Mouse (Mus musculus): ENCODE data around the gene Tmem72. TPM values are rescaled to one million over a fixed set of nuclear protein-coding genes. Genes with fewer than 3 reads are reported as not detected.

Gene Tmem72
- polyA plus RNA-seq, 1 experiment from 2014 or later, result 0.08 TPM

GRCm38 (mm10) chr6:116714576-116714975, 2.1 kb downstream of the Tmem72 start:
- no peak overlapping the region for H3K27ac ChIP-seq (replicated peaks)
- no peak overlapping the region for H3K9ac ChIP-seq (replicated peaks)
- no peak overlapping the region for H3K4me3 ChIP-seq
- no peak overlapping the region for H3K4me2 ChIP-seq (replicated peaks)
- no peaks in the 10 kb centered on the region for H3K9me3 ChIP-seq
- no peaks in the 10 kb centered on the region for H3K36me3 ChIP-seq
- H3K27me3 ChIP-seq, result no peaks in the 10 kb centered on the region
- WGBS, result 78% methylated on average over 5 of the region's 5 CpGs
- H3K4me1 ChIP-seq, result no peaks in the 10 kb centered on the region
- ATAC-seq (ENCODE audit: low FRiP score, low read depth), result no peak

GRCm38 (mm10) chr6:116713966-116714365, 2.7 kb downstream of the Tmem72 start:
- H3K36me3 ChIP-seq, result no peaks in the 10 kb centered on the region
- H3K4me3 ChIP-seq, result no peak overlapping the region
- no peaks in the 10 kb centered on the region for H3K9me3 ChIP-seq
- H3K9ac ChIP-seq (replicated peaks), result no peak overlapping the region
- H3K27me3 ChIP-seq, result no peaks in the 10 kb centered on the region
- no peaks in the 10 kb centered on the region for H3K4me1 ChIP-seq
- no peak overlapping the region for H3K27ac ChIP-seq (replicated peaks)
- H3K4me2 ChIP-seq (replicated peaks), result no peak overlapping the region
- ATAC-seq (ENCODE audit: low FRiP score, low read depth), result no peak
- 89% methylated on average over 3 of the region's 3 CpGs for WGBS

GRCm38 (mm10) chr6:116712503-116712902, 4.2 kb downstream of the Tmem72 start:
- no peak for ATAC-seq (ENCODE audit: low FRiP score, low read depth)
- Histone ChIP-seq H3K4me2 (replicated peaks) (no peak overlapping the region), H3K27me3 (no peaks in the 10 kb centered on the region), H3K36me3 (no peaks in the 10 kb centered on the region), H3K9me3 (no peaks in the 10 kb centered on the region), H3K4me3 (no peak overlapping the region), H3K9ac (replicated peaks) (no peak overlapping the region), H3K27ac (replicated peaks) (no peak overlapping the region), H3K4me1 (no peaks in the 10 kb centered on the region)
- WGBS, result 85% methylated on average over 3 of the region's 3 CpGs

GRCm38 (mm10) chr6:116712062-116712461, 4.7 kb downstream of the Tmem72 start:
- Histone ChIP-seq H3K36me3 (no peaks in the 10 kb centered on the region), H3K9ac (replicated peaks) (no peak overlapping the region), H3K27ac (replicated peaks) (no peak overlapping the region), H3K4me3 (no peak overlapping the region), H3K27me3 (no peaks in the 10 kb centered on the region), H3K4me1 (no peaks in the 10 kb centered on the region), H3K9me3 (no peaks in the 10 kb centered on the region), H3K4me2 (replicated peaks) (no peak overlapping the region)
- 41% methylated on average over 5 of the region's 5 CpGs for WGBS
- ATAC-seq (ENCODE audit: low FRiP score, low read depth), result no peak

GRCm38 (mm10) chr6:116704320-116704719, 12.4 kb downstream of the Tmem72 start:
- Histone ChIP-seq H3K27ac (replicated peaks) (no peak overlapping the region), H3K9ac (replicated peaks) (no peak overlapping the region)
- 77% methylated on average over 6 of the region's 6 CpGs for WGBS

GRCm38 (mm10) chr6:116700821-116701220, 15.9 kb downstream of the Tmem72 start:
- no peaks in the 10 kb centered on the region for H3K36me3 ChIP-seq

More at GRCm38 (mm10) chr6:116704320-116704719, 12.4 kb downstream of the Tmem72 start:
- Histone ChIP-seq H3K4me1 (no peaks in the 10 kb centered on the region), H3K36me3 (no peaks in the 10 kb centered on the region), H3K9me3 (no peaks in the 10 kb centered on the region), H3K4me2 (replicated peaks) (no peak overlapping the region), H3K4me3 (no peak overlapping the region), H3K27me3 (no peaks in the 10 kb centered on the region)
- ATAC-seq (ENCODE audit: low FRiP score, low read depth), result no peak

GRCm38 (mm10) chr6:116697896-116698425, 18.8 kb downstream of the Tmem72 start:
- WGBS, result 92% methylated on average over 4 of the region's 4 CpGs
- no peaks in the 10 kb centered on the region for H3K27me3 ChIP-seq
- no peak for ATAC-seq (ENCODE audit: low FRiP score, low read depth)

More at GRCm38 (mm10) chr6:116700821-116701220, 15.9 kb downstream of the Tmem72 start:
- Histone ChIP-seq H3K27ac (replicated peaks) (no peak overlapping the region), H3K4me3 (no peak overlapping the region), H3K27me3 (no peaks in the 10 kb centered on the region), H3K4me2 (replicated peaks) (no peak overlapping the region), H3K9me3 (no peaks in the 10 kb centered on the region), H3K4me1 (no peaks in the 10 kb centered on the region), H3K9ac (replicated peaks) (no peak overlapping the region)
- no peak for ATAC-seq (ENCODE audit: low FRiP score, low read depth)

GRCm38 (mm10) chr6:116697413-116697812, 19.3 kb downstream of the Tmem72 start:
- H3K27me3 ChIP-seq, result no peaks in the 10 kb centered on the region
- no peak overlapping the region for H3K27ac ChIP-seq (replicated peaks)
- no peak overlapping the region for H3K4me3 ChIP-seq
- 59% methylated on average over 2 of the region's 2 CpGs for WGBS
- H3K4me2 ChIP-seq (replicated peaks), result no peak overlapping the region
- no peaks in the 10 kb centered on the region for H3K36me3 ChIP-seq
- no peaks in the 10 kb centered on the region for H3K9me3 ChIP-seq
- H3K9ac ChIP-seq (replicated peaks), result no peak overlapping the region
- ATAC-seq (ENCODE audit: low FRiP score, low read depth), result no peak
- no peaks in the 10 kb centered on the region for H3K4me1 ChIP-seq

More at GRCm38 (mm10) chr6:116697896-116698425, 18.8 kb downstream of the Tmem72 start:
- Histone ChIP-seq H3K36me3 (no peaks in the 10 kb centered on the region), H3K9ac (replicated peaks) (no peak overlapping the region), H3K4me3 (no peak overlapping the region), H3K4me1 (no peaks in the 10 kb centered on the region), H3K9me3 (no peaks in the 10 kb centered on the region), H3K4me2 (replicated peaks) (no peak overlapping the region), H3K27ac (replicated peaks) (no peak overlapping the region)

- Histone ChIP-seq H3K4me2 (replicated peaks) (no peak overlapping the region), H3K9ac (replicated peaks) (no peak overlapping the region), H3K4me1 (no peaks in the 10 kb centered on the region), H3K4me3 (no peak overlapping the region), H3K36me3 (no peaks in the 10 kb centered on the region), H3K9me3 (no peaks in the 10 kb centered on the region), H3K27ac (replicated peaks) (no peak overlapping the region), H3K27me3 (no peaks in the 10 kb centered on the region)
- 79% methylated on average over 3 of the region's 3 CpGs for WGBS
- no peak for ATAC-seq (ENCODE audit: low FRiP score, low read depth)
Measured at GRCm38 (mm10) chr6:116694346-116694745, 22.4 kb downstream of the Tmem72 start.

GRCm38 (mm10) chr6:116693639-116694038, 23.1 kb downstream of the Tmem72 start:
- H3K4me1 ChIP-seq, result no peaks in the 10 kb centered on the region
- ATAC-seq (ENCODE audit: low FRiP score, low read depth), result no peak
- H3K9ac ChIP-seq (replicated peaks), result no peak overlapping the region
- no peak overlapping the region for H3K27ac ChIP-seq (replicated peaks)
- H3K36me3 ChIP-seq, result no peaks in the 10 kb centered on the region
- no peak overlapping the region for H3K4me3 ChIP-seq
- no peaks in the 10 kb centered on the region for H3K9me3 ChIP-seq
- no peaks in the 10 kb centered on the region for H3K27me3 ChIP-seq
- WGBS, result 74% methylated on average over 4 of the region's 4 CpGs
- H3K4me2 ChIP-seq (replicated peaks), result no peak overlapping the region

- no peaks in the 10 kb centered on the region for H3K27me3 ChIP-seq
- H3K9me3 ChIP-seq, result no peaks in the 10 kb centered on the region
- H3K36me3 ChIP-seq, result no peaks in the 10 kb centered on the region
- H3K4me2 ChIP-seq (replicated peaks), result no peak overlapping the region
- no peak for ATAC-seq (ENCODE audit: low FRiP score, low read depth)
- H3K4me3 ChIP-seq, result no peak overlapping the region
- no peak overlapping the region for H3K27ac ChIP-seq (replicated peaks)
- 58% methylated on average over 6 of the region's 6 CpGs for WGBS
- H3K4me1 ChIP-seq, result no peaks in the 10 kb centered on the region
- no peak overlapping the region for H3K9ac ChIP-seq (replicated peaks)
Measured at GRCm38 (mm10) chr6:116682317-116682716, 34.4 kb downstream of the Tmem72 start.

- 76% methylated on average over 5 of the region's 5 CpGs for WGBS
- no peak overlapping the region for H3K9ac ChIP-seq (replicated peaks)
- H3K27me3 ChIP-seq, result peaks cover 6% of the 10 kb centered on the region
- H3K4me3 ChIP-seq, result no peak overlapping the region
- H3K36me3 ChIP-seq, result no peaks in the 10 kb centered on the region
- H3K27ac ChIP-seq (replicated peaks), result no peak overlapping the region
- no peak for ATAC-seq (ENCODE audit: low FRiP score, low read depth)
- no peaks in the 10 kb centered on the region for H3K4me1 ChIP-seq
- no peaks in the 10 kb centered on the region for H3K9me3 ChIP-seq
- no peak overlapping the region for H3K4me2 ChIP-seq (replicated peaks)
Measured at GRCm38 (mm10) chr6:116679563-116680288, 37.0 kb downstream of the Tmem72 start.

Data from midbrain, embryonic 12.5 days (tissue).